Mouse (Mus musculus): Measurements from ENCODE around the gene Tas1r2.

GRCm38 (mm10) chr4:139675696-139676095, 22.4 kb downstream of the Tas1r2 start:
- no peak for TF ChIP-seq CTCF (IDR thresholded peaks at IDR 0.05)
- no peak for TF ChIP-seq EP300 (IDR thresholded peaks at IDR 0.05)

All from lung, postnatal 0 days (tissue).